Mouse (Mus musculus): Measurements from ENCODE around the gene Aagab. TPM values are rescaled to one million over a fixed set of nuclear protein-coding genes. Genes with fewer than 3 reads are reported as not detected.

The Aagab gene
- polyA plus RNA-seq, 1 experiment, result 18.6 TPM

DNA sequence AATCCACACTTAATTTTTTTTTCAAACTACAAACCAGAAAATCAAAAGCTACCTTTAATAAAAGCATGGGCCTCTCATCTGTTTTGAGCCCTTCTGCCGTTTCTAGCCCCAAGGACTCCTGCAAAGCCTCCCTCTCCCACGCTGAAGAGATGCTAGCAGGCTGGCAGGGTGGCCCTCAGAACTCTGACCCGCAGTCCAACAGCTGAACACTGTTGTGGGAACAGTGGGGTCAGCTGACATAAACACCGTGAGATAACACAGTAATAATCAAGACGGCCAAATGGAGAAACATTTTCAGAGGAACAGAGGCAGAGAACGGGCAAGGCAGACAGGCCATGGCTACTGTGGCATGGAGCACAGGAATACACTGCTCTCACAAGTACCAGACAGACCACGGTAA is 60.3 kb downstream of the Aagab start:
- TF ChIP-seq POLR2A (IDR thresholded peaks at IDR 0.05; ENCODE audit: low read depth, low read length) (no peak), CTCF (IDR thresholded peaks at IDR 0.05; ENCODE audit: extremely low read depth, insufficient read length, insufficient replicate concordance, low read depth, low read length) (no peak)
- H3K27me3 ChIP-seq (ENCODE audit: control insufficient read depth, insufficient read depth, low read length), result no peaks in the 10 kb centered on the region
- H3K4me1 ChIP-seq (ENCODE audit: control insufficient read depth, insufficient read depth, insufficient read length, low read length), result peaks cover 52% of the 10 kb centered on the region
- H3K27ac ChIP-seq (ENCODE audit: insufficient read depth, low read depth, low read length), result peak overlapping the region; percentile 64
- peaks cover 21% of the 10 kb centered on the region for H3K36me3 ChIP-seq (ENCODE audit: control insufficient read depth, insufficient read depth, low read length)
- H3K4me3 ChIP-seq (ENCODE audit: low read depth, low read length), result no peak overlapping the region
- 38% methylated on average over 7 of the region's 7 CpGs for WGBS

DNA sequence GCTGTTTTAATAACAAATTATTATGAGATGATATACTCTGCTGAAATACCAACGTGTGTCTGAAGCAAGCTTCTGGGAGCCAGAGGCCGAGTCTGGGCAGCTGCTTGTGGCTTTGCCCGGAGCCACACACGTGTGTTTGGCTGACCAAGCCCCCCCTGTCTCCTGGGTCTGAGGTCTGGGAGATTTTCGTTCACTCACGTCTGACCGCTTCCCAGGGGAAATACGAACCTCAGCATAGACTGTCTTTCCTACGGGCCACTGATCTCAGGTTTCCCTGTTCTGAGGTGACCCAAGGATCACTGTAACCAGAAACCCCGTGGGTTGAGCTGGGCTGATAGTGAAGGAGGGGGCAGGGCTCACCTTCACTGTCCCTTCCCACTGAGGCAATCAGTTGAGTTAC is 60.8 kb downstream of the Aagab start:
- WGBS, result 79% methylated on average over 10 of the region's 10 CpGs
- H3K4me1 ChIP-seq (ENCODE audit: control insufficient read depth, insufficient read depth, insufficient read length, low read length), result peaks cover 56% of the 10 kb centered on the region
- H3K27ac ChIP-seq (ENCODE audit: insufficient read depth, low read depth, low read length), result peak overlapping the region; percentile 64
- H3K27me3 ChIP-seq (ENCODE audit: control insufficient read depth, insufficient read depth, low read length), result no peaks in the 10 kb centered on the region
- no peak for TF ChIP-seq POLR2A (IDR thresholded peaks at IDR 0.05; ENCODE audit: low read depth, low read length)
- TF ChIP-seq CTCF (IDR thresholded peaks at IDR 0.05; ENCODE audit: extremely low read depth, insufficient read length, insufficient replicate concordance, low read depth, low read length), result no peak
- H3K36me3 ChIP-seq (ENCODE audit: control insufficient read depth, insufficient read depth, low read length), result peaks cover 21% of the 10 kb centered on the region
- H3K4me3 ChIP-seq (ENCODE audit: low read depth, low read length), result no peak overlapping the region

DNA sequence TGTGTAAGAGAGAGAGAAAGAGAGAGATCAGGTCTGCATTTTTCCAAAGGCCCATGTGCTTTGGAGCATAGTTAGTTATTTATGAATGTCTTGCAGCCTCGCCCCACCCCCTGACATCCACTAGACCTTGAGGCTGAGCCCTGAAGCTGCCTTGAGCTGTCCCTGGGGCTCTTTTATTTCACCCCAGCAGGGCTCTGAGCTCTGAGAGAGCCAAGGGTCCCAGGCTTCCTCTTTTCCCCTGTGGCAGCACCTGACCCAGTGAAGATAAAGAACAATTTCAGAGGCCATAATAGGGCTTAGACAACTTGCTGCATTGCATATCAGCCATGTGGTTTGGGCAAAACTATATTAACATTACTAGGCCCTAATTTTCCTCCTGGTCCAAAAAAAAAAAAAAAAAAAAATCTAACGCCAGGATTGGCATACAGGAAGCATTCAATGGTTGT is 61.9 kb downstream of the Aagab start:
- Histone ChIP-seq H3K27ac (ENCODE audit: insufficient read depth, low read depth, low read length) (no peak overlapping the region), H3K27me3 (ENCODE audit: control insufficient read depth, insufficient read depth, low read length) (no peaks in the 10 kb centered on the region), H3K36me3 (ENCODE audit: control insufficient read depth, insufficient read depth, low read length) (peaks cover 21% of the 10 kb centered on the region), H3K4me3 (ENCODE audit: low read depth, low read length) (no peak overlapping the region), H3K4me1 (ENCODE audit: control insufficient read depth, insufficient read depth, insufficient read length, low read length) (peaks cover 64% of the 10 kb centered on the region)
- WGBS, result 72% methylated on average over 2 of the region's 2 CpGs
- TF ChIP-seq CTCF (IDR thresholded peaks at IDR 0.05; ENCODE audit: extremely low read depth, insufficient read length, insufficient replicate concordance, low read depth, low read length), result no peak

DNA sequence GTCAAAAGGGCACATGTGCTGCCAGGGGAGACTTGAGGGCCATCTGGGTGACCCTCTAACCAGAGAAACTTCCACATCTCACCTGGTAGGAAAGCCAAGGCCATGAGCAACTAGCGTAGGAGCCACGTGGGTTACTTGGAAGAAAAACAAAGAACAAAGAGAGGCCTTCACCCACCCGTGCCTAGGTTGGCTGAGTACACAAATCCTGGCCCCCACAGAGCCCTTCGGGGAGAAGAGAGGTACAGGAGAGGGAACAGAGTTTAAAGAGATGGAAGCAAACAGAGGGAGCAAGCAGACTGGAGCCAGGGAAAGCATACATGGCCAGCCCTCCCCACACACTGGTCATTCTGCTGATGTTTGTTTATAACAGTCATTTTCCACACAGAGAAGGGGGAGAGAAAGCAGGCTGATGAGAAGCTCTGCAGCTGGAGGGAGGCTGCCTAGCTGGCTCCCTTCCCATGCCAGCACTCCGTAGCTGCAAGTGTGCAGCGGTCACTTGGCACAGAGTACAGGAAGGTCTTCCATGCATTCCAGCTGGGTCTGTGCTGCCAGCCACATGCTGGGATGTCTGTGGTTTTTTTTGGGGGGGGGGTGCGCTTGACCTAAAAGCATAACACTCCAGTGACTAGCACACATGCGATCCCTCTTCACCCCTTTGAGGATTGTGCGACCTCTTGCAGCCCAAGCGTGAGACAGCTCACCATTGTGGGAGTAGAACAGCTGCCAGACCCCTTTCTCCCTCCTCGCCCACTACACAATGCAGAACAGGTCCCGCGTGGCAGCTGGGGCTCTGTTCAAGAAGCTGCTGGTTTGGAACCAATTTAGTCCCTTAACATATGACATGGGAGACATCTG is 62.6 kb downstream of the Aagab start:
- TF ChIP-seq CTCF (IDR thresholded peaks at IDR 0.05; ENCODE audit: extremely low read depth, insufficient read length, insufficient replicate concordance, low read depth, low read length) (no peak), POLR2A (IDR thresholded peaks at IDR 0.05; ENCODE audit: low read depth, low read length) (no peak)
- no peak overlapping the region for H3K4me3 ChIP-seq (ENCODE audit: low read depth, low read length)
- peaks cover 21% of the 10 kb centered on the region for H3K36me3 ChIP-seq (ENCODE audit: control insufficient read depth, insufficient read depth, low read length)
- no peak overlapping the region for H3K27ac ChIP-seq (ENCODE audit: insufficient read depth, low read depth, low read length)
- peaks cover 62% of the 10 kb centered on the region for H3K4me1 ChIP-seq (ENCODE audit: control insufficient read depth, insufficient read depth, insufficient read length, low read length)
- WGBS, result 60% methylated on average over 13 of the region's 13 CpGs
- no peaks in the 10 kb centered on the region for H3K27me3 ChIP-seq (ENCODE audit: control insufficient read depth, insufficient read depth, low read length)

DNA sequence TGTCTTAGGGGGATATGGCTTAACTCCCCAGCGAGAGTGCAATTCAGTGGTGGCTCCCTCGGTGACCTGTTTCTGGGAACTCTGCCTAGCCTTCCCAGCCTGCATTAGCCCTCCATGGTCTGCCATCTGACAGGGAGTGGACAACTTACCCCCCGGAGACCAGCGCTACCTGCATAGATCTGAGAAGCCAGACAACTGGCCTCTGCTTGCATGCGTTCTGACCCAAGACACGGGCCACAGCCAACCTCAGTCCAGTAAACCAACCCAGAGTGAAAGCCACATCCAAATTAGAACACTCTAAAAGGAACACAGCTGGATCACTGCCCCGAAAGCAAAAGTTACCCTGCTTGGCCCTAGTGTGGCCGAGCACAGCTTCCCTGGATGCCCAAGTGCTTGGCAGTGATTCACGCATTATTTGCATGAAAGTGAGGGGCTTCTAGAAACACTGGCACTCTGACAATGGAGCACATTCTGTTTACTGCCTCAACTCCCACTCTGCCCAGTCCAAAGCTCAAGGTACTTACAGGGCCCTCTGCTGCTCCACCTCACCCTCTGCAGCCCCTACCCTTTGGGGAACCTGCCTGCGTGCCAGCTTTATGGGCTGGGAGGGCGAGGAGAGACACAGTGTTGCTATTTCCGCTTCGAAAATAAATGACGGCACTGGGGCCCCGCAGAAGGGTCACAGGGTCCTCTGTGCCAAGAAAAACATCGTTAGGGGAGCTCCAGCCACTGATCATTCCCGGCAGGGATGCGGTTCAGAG is 64.3 kb downstream of the Aagab start:
- WGBS, result 58% methylated on average over 18 of the region's 18 CpGs
- Histone ChIP-seq H3K36me3 (ENCODE audit: control insufficient read depth, insufficient read depth, low read length) (peaks cover 15% of the 10 kb centered on the region), H3K27ac (ENCODE audit: insufficient read depth, low read depth, low read length) (peak overlapping the region; percentile 6), H3K27me3 (ENCODE audit: control insufficient read depth, insufficient read depth, low read length) (no peaks in the 10 kb centered on the region), H3K4me1 (ENCODE audit: control insufficient read depth, insufficient read depth, insufficient read length, low read length) (peaks cover 50% of the 10 kb centered on the region), H3K4me3 (ENCODE audit: low read depth, low read length) (no peak overlapping the region)
- 0 out of 2 replicates have a peak, but pooled peaks have one; percentile 23 for TF ChIP-seq POLR2A (IDR thresholded peaks at IDR 0.05; ENCODE audit: low read depth, low read length)
- TF ChIP-seq CTCF (IDR thresholded peaks at IDR 0.05; ENCODE audit: extremely low read depth, insufficient read length, insufficient replicate concordance, low read depth, low read length), result no peak

DNA sequence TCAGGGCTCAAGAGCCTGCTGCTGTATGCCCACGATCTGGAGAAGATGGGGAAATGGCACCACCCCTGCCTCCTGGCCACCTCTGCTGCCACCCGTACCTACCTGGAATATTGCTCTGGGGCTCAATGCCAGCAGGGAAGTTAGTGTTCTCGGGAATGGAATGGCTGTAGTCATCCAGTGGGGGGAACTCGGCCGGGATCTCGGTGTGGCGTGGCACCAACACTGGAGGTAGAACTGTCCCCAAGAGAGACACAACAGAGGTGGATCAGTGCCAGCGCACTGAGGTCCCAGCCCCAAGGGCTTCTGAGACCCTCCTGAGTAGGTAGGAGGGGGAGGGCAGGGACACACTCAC is 64.9 kb downstream of the Aagab start:
- H3K4me3 ChIP-seq (ENCODE audit: low read depth, low read length), result no peak overlapping the region
- 30% methylated on average over 8 of the region's 8 CpGs for WGBS
- TF ChIP-seq CTCF (IDR thresholded peaks at IDR 0.05; ENCODE audit: extremely low read depth, insufficient read length, insufficient replicate concordance, low read depth, low read length) (no peak), POLR2A (IDR thresholded peaks at IDR 0.05; ENCODE audit: low read depth, low read length) (no peak)
- peaks cover 12% of the 10 kb centered on the region for H3K36me3 ChIP-seq (ENCODE audit: control insufficient read depth, insufficient read depth, low read length)
- H3K4me1 ChIP-seq (ENCODE audit: control insufficient read depth, insufficient read depth, insufficient read length, low read length), result peaks cover 47% of the 10 kb centered on the region
- H3K27me3 ChIP-seq (ENCODE audit: control insufficient read depth, insufficient read depth, low read length), result no peaks in the 10 kb centered on the region
- peak overlapping the region; percentile 6 for H3K27ac ChIP-seq (ENCODE audit: insufficient read depth, low read depth, low read length)

DNA sequence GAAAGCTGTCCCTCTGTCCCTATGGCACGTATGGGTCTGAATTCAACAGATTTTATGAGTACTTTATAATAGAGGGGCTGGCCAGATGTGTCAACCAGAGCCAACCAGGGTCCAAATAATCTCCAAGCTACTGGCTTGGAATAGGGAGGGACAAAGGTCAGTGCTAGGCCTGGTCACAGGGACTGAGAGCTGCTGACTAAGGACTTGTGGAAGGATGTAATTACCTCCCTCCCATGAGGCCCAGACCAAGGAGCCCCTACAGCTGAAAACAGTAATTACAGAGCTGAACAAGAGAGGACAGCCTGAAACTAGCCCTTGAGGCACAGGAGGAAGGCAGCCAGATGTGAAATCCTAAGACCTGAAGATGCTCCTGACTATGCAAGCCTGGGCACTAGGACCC is 66.2 kb downstream of the Aagab start:
- Histone ChIP-seq H3K27ac (ENCODE audit: insufficient read depth, low read depth, low read length) (peak overlapping the region; percentile 52; the same call in 1 of the 2 replicates), H3K4me1 (ENCODE audit: control insufficient read depth, insufficient read depth, insufficient read length, low read length) (peaks cover 46% of the 10 kb centered on the region), H3K4me3 (ENCODE audit: low read depth, low read length) (no peak overlapping the region), H3K36me3 (ENCODE audit: control insufficient read depth, insufficient read depth, low read length) (peaks cover 7% of the 10 kb centered on the region), H3K27me3 (ENCODE audit: control insufficient read depth, insufficient read depth, low read length) (no peaks in the 10 kb centered on the region)
- WGBS, result 33% methylated on average over 1 of the region's 1 CpGs
- TF ChIP-seq POLR2A (IDR thresholded peaks at IDR 0.05; ENCODE audit: low read depth, low read length), result no peak

Measured in small intestine, adult 2 months (tissue).